Mouse (Mus musculus) urinary bladder, postnatal 14 days (tissue): ENCODE data around the gene Pip4p1.
"Not testable (repeated sequence)": the region's sequence is repeated elsewhere in the genome, so short reads cannot be mapped to it uniquely, and the experiment has no call there.

Experiments used
- DNase-seq: peaks from one replicate; pipeline ENCODE4 v3.0.0; 2021; ENCODE audit warnings: low spot score

Pip4p1 gene

GRCm38 (mm10) chr14:50938940-50939339, 8.3 kb upstream of the Pip4p1 start:
- no peak for DNase-seq

- no peak for DNase-seq
Observed at GRCm38 (mm10) chr14:50938119-50938908, 7.7 kb upstream of the Pip4p1 start.

- no peak for DNase-seq
Observed at GRCm38 (mm10) chr14:50936649-50937048, 6.0 kb upstream of the Pip4p1 start.

- no peak for DNase-seq
Observed at GRCm38 (mm10) chr14:50931493-50932020, 901 bp upstream of the Pip4p1 start.

- peak; percentile 70 for DNase-seq
Observed at GRCm38 (mm10) chr14:50930377-50930753, 291 bp downstream of the Pip4p1 start.

GRCm38 (mm10) chr14:50929951-50930350, 705 bp downstream of the Pip4p1 start:
- no peak for DNase-seq

- no peak for DNase-seq
Observed at GRCm38 (mm10) chr14:50927366-50927765, 3.3 kb downstream of the Pip4p1 start.

GRCm38 (mm10) chr14:50925111-50925920, 5.3 kb downstream of the Pip4p1 start:
- no peak for DNase-seq

- peak; percentile 97 for DNase-seq
Observed at GRCm38 (mm10) chr14:50924281-50925064, 6.2 kb downstream of the Pip4p1 start, which contains the start of the genes Osgep and Apex1. Osgep (minus strand) TSS chr14:50924893. Apex1 (plus strand) TSS chr14:50924968.

GRCm38 (mm10) chr14:50923437-50923836, 7.2 kb downstream of the Pip4p1 start:
- not testable (repeated sequence) for DNase-seq

GRCm38 (mm10) chr14:50911356-50911755, 19.3 kb downstream of the Pip4p1 start:
- DNase-seq = no peak

- no peak for DNase-seq
Observed at GRCm38 (mm10) chr14:50908126-50908525, 22.5 kb downstream of the Pip4p1 start.

GRCm38 (mm10) chr14:50905327-50905726, 25.3 kb downstream of the Pip4p1 start:
- DNase-seq = not testable (repeated sequence)

GRCm38 (mm10) chr14:50904828-50905129, 25.9 kb downstream of the Pip4p1 start:
- no peak for DNase-seq

GRCm38 (mm10) chr14:50903973-50904827, 26.5 kb downstream of the Pip4p1 start:
- peak; percentile 41 for DNase-seq

GRCm38 (mm10) chr14:50897992-50898391, 32.7 kb downstream of the Pip4p1 start:
- not testable (repeated sequence) for DNase-seq

- no peak for DNase-seq
Observed at GRCm38 (mm10) chr14:50897374-50897765, 33.3 kb downstream of the Pip4p1 start, which contains the start of gene Klhl33. Klhl33 (minus strand) TSS chr14:50897507.

GRCm38 (mm10) chr14:50896747-50897373, 33.8 kb downstream of the Pip4p1 start:
- peak; percentile 6 for DNase-seq

GRCm38 (mm10) chr14:50895985-50896746, 34.5 kb downstream of the Pip4p1 start:
- peak; percentile 67 for DNase-seq

- no peak for DNase-seq
Observed at GRCm38 (mm10) chr14:50895407-50895806, 35.2 kb downstream of the Pip4p1 start.
